Mouse (Mus musculus) CH12.LX (cell line): ENCODE measurements at regions not wholly inside any gene's neighbourhood (a gene's known extent, or its start where the extent isn't known, plus 50 kb on each side); places are given as distances from the start of the nearest gene placed in this dataset.

Experiments
- DNase-seq: peaks from one replicate; pipeline ENCODE4 v3.0.0-alpha.2; 2013; ENCODE audit errors: extremely low read depth
- H3K27ac ChIP-seq: 2 replicates; pipeline ENCODE4 v1.5.1; 2012; ENCODE audit warnings: low read depth, mild to moderate bottlenecking, control low read depth, moderate library complexity; ENCODE audit not compliant: insufficient read depth
- H3K27me3 ChIP-seq: replicated peaks from 2 replicates; pipeline ENCODE3; 2012; ENCODE audit warnings: inconsistent platforms
- H3K36me3 ChIP-seq, 2 experiments: replicated peaks in 1 of 2; 2 replicates each; pipeline versions ENCODE3 to v1.6.1; 2012; ENCODE audit warnings: inconsistent platforms in 1 of 2, low read length in 1 of 2, mild to moderate bottlenecking in 1 of 2, mixed read lengths in 1 of 2, moderate library complexity in 1 of 2; ENCODE audit not compliant: control insufficient read depth in 1 of 2, insufficient read depth in 1 of 2
- H3K4me1 ChIP-seq, 2 experiments: 2 replicates each; pipeline ENCODE4 v1.6.1; 2012; ENCODE audit warnings: inconsistent platforms in 1 of 2, moderate library complexity in 1 of 2; ENCODE audit not compliant: insufficient read depth in 2 of 2, control insufficient read depth in 1 of 2
- H3K4me2 ChIP-seq: 2 replicates; pipeline ENCODE4 v1.6.1; 2012; ENCODE audit warnings: low read depth, mild to moderate bottlenecking, control low read depth; ENCODE audit not compliant: poor library complexity, insufficient read depth, severe bottlenecking
- H3K4me3 ChIP-seq, 3 experiments: fragments of 150-350 bp in 1 of 3; sonication (generic) in 1 of 3; replicated peaks in 1 of 3; 2 replicates each; pipeline versions ENCODE3 to v1.5.1; 2011 to 2012; ENCODE audit warnings: low read depth in 2 of 3, low read length in 2 of 3, mild to moderate bottlenecking in 2 of 3, moderate library complexity in 2 of 3, control low read depth in 1 of 3, improper control_type of control experiment in 1 of 3, inconsistent platforms in 1 of 3, mixed read lengths in 1 of 3; ENCODE audit not compliant: poor library complexity in 1 of 3
- H3K79me2 ChIP-seq: replicated peaks from 2 replicates; pipeline ENCODE4 v1.6.1; 2012; ENCODE audit warnings: mild to moderate bottlenecking, moderate library complexity; ENCODE audit not compliant: control insufficient read depth, poor library complexity, insufficient read depth, severe bottlenecking; ENCODE audit errors: extremely low read depth
- H3K9ac ChIP-seq: 2 replicates; pipeline ENCODE4 v1.6.1; 2012; ENCODE audit warnings: low read depth, mild to moderate bottlenecking, control low read depth, moderate library complexity; ENCODE audit not compliant: insufficient read depth
- H3K9me3 ChIP-seq: replicated peaks from 2 replicates; pipeline ENCODE3; 2012; ENCODE audit warnings: low read length, inconsistent platforms, mixed read lengths
- CHD1 ChIP-seq: IDR thresholded peaks from 2 replicates; pipeline ENCODE4 v1.6.1; 2012; ENCODE audit warnings: low read depth, low read length, improper control_type of control experiment, inconsistent platforms
- CHD2 ChIP-seq: IDR thresholded peaks from 2 replicates; pipeline ENCODE4 v1.6.1; 2011; ENCODE audit warnings: low read length, improper control_type of control experiment
- ETS1 ChIP-seq: conservative IDR thresholded peaks from 2 replicates; pipeline ENCODE4 v1.6.1; 2012; ENCODE audit warnings: low read depth, mild to moderate bottlenecking, inconsistent platforms, low read length, improper control_type of control experiment, moderate library complexity
- GABPA ChIP-seq: IDR thresholded peaks from 2 replicates; pipeline ENCODE4 v1.6.1; 2012; ENCODE audit warnings: low read depth, low read length, improper control_type of control experiment, inconsistent platforms; ENCODE audit not compliant: insufficient replicate concordance
- HCFC1 ChIP-seq: IDR thresholded peaks from 2 replicates; pipeline ENCODE4 v1.6.1; 2012; ENCODE audit warnings: low read depth, mild to moderate bottlenecking, inconsistent platforms, low read length, improper control_type of control experiment
- JUND ChIP-seq: conservative IDR thresholded peaks from 2 replicates; pipeline ENCODE4 v1.6.1; 2011; ENCODE audit warnings: low read depth, low read length, improper control_type of control experiment
- MEF2A ChIP-seq: IDR thresholded peaks from 2 replicates; pipeline ENCODE4 v1.6.1; 2014; ENCODE audit warnings: low read depth, mild to moderate bottlenecking, inconsistent platforms, low read length, improper control_type of control experiment, borderline replicate concordance
- MYC ChIP-seq: IDR thresholded peaks from 2 replicates; pipeline ENCODE4 v1.6.1; 2011; ENCODE audit warnings: low read depth, mild to moderate bottlenecking, improper control_type of control experiment, low read length
- NELFE ChIP-seq: IDR thresholded peaks from 2 replicates; pipeline ENCODE4 v1.6.1; 2011; ENCODE audit warnings: low read depth, low read length, improper control_type of control experiment
- PAX5 ChIP-seq: IDR thresholded peaks from 2 replicates; pipeline ENCODE4 v1.6.1; 2012; ENCODE audit warnings: low read length, inconsistent platforms, mixed read lengths
- POLR2AphosphoS2 ChIP-seq: IDR thresholded peaks from 2 replicates; pipeline ENCODE4 v1.6.1; 2011; ENCODE audit warnings: low read depth, low read length, improper control_type of control experiment
- RCOR1 ChIP-seq: conservative IDR thresholded peaks from 2 replicates; pipeline ENCODE4 v1.6.1; 2012; ENCODE audit warnings: low read depth, mild to moderate bottlenecking, inconsistent platforms, low read length, improper control_type of control experiment
- TBP ChIP-seq: conservative IDR thresholded peaks from 2 replicates; pipeline ENCODE4 v1.6.1; 2011; ENCODE audit warnings: low read depth, low read length, improper control_type of control experiment
- TCF12 ChIP-seq: IDR thresholded peaks from 2 replicates; pipeline ENCODE4 v1.6.1; 2014; ENCODE audit warnings: low read depth, mild to moderate bottlenecking, inconsistent platforms, low read length, improper control_type of control experiment
- UBTF ChIP-seq: IDR thresholded peaks from 2 replicates; pipeline ENCODE4 v1.6.1; 2012; ENCODE audit warnings: low read depth, mild to moderate bottlenecking, inconsistent platforms, low read length, improper control_type of control experiment, moderate library complexity
- USF1 ChIP-seq: IDR thresholded peaks from 2 replicates; pipeline ENCODE4 v1.6.1; 2014; ENCODE audit warnings: low read depth, mild to moderate bottlenecking, inconsistent platforms, low read length, improper control_type of control experiment
- ZC3H11A ChIP-seq: IDR thresholded peaks from 2 replicates; pipeline ENCODE4 v1.6.1; 2012; ENCODE audit warnings: low read depth, mild to moderate bottlenecking, inconsistent platforms, low read length, improper control_type of control experiment
- ZKSCAN1 ChIP-seq: IDR thresholded peaks from 2 replicates; pipeline ENCODE4 v1.6.1; 2012; ENCODE audit warnings: low read depth, inconsistent platforms, low read length, improper control_type of control experiment, borderline replicate concordance
- ZMIZ1 ChIP-seq: IDR thresholded peaks from 2 replicates; pipeline ENCODE4 v1.6.1; 2012; ENCODE audit warnings: low read depth, mild to moderate bottlenecking, inconsistent platforms, low read length, improper control_type of control experiment
- ZNF384 ChIP-seq: IDR thresholded peaks from 2 replicates; pipeline ENCODE4 v1.6.1; 2012; ENCODE audit warnings: low read depth, low read length, improper control_type of control experiment, inconsistent platforms
- dilution Hi-C: fragments of 300-500 bp; cut with MboI; formaldehyde crosslinking; loops from 2 replicates; pipeline ENCODE4 v1.14.3; 2020; ENCODE audit warnings: low sequenced_read_pairs; ENCODE audit not compliant: extremely low pct_unique_long_range_greater_than_20kb, extremely low pct_ligation_motif_present
- in situ Hi-C: fragments of 300-500 bp; cut with MboI; formaldehyde crosslinking; loops from 3 replicates; pipeline ENCODE4 v1.14.3; 2019; ENCODE audit warnings: low sequenced_read_pairs, low pct_ligation_motif_present, low pct_unique_long_range_greater_than_20kb, mixed read lengths

GRCm38 (mm10) chr1:125286347-125286746, 149.2 kb downstream of the Actr3 start:
- H3K9me3 ChIP-seq: peaks cover 3% of the 10 kb centered on the region
- DNase-seq: no peak
- dilution Hi-C loops (no loop called here), in situ Hi-C loops (no loop called here)
- H3K27ac ChIP-seq: no peak overlapping the region
- H3K36me3 ChIP-seq: no peaks in the 10 kb centered on the region
- no peaks in the 10 kb centered on the region for H3K79me2 ChIP-seq
- no peak overlapping the region for H3K4me2 ChIP-seq
- no peak overlapping the region for H3K9ac ChIP-seq
- H3K4me1 ChIP-seq: no peaks in the 10 kb centered on the region
- H3K27me3 ChIP-seq: peaks cover 10% of the 10 kb centered on the region
- no peak for TF ChIP-seq NELFE
- no peak for TF ChIP-seq GABPA
- TF ChIP-seq USF1: no peak
- no peak for TF ChIP-seq ZC3H11A
- no peak for TF ChIP-seq MYC
- TF ChIP-seq RCOR1: no peak
- no peak for TF ChIP-seq CHD2
- TF ChIP-seq ETS1: no peak
- TF ChIP-seq UBTF: no peak
- H3K4me3 ChIP-seq: no peak overlapping the region

DNA sequence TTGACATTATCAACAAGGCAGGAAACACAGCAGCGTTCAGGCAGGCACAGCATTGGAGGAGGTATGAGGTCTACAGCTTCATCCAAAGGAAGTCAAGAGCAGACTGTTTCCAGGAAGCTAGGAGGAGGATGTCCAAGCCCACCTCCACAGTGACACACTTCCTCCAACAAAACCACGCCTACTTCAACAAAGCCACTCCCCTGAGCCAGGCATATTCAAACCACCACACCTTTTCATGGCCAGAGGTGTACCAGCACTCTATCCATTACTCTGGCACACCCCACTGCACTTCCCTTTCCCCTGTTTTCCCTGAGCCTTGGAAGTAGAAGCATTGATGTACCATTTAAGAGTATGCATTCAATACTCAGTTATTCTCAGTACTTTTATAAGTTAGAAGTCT, 150.8 kb downstream of the Actr3 start:
- Histone ChIP-seq H3K9ac (no peak overlapping the region), H3K36me3 (no peaks in the 10 kb centered on the region), H3K27ac (no peak overlapping the region), H3K4me2 (no peak overlapping the region), H3K27me3 (peaks cover 14% of the 10 kb centered on the region), H3K79me2 (no peaks in the 10 kb centered on the region), H3K4me1 (no peaks in the 10 kb centered on the region), H3K4me3 (no peak overlapping the region), H3K9me3 (peaks cover 3% of the 10 kb centered on the region)
- DNase-seq: peak; percentile 1
- dilution Hi-C loops: no loop called here
- in situ Hi-C loops: no loop called here
- TF ChIP-seq TBP: no peak
- TF ChIP-seq POLR2AphosphoS2: no peak
- TF ChIP-seq ZNF384: no peak
- no peak for TF ChIP-seq TCF12
- no peak for TF ChIP-seq CHD1
- TF ChIP-seq HCFC1: no peak
- TF ChIP-seq ZKSCAN1: no peak
- TF ChIP-seq JUND: no peak
- no peak for TF ChIP-seq PAX5
- TF ChIP-seq ZMIZ1: no peak
- TF ChIP-seq MEF2A: no peak
